Mouse (Mus musculus) liver, adult 2 months (tissue): ENCODE data around the gene Nadsyn1. TPM values are rescaled to one million over a fixed set of nuclear protein-coding genes. Genes with fewer than 3 reads are reported as not detected.

ENCODE experiments used
- DNase-seq: peaks from one replicate; pipeline ENCODE4 v3.0.0-alpha.2; 2011; ENCODE audit warnings: low read depth, low spot score; ENCODE audit errors: extremely low read depth
- H3K27ac ChIP-seq: fragments of 200-500 bp; replicated peaks from 2 replicates; pipeline ENCODE4 v1.5.1; 2012; ENCODE audit warnings: low read depth, mild to moderate bottlenecking, control low read depth, inconsistent platforms, low read length; ENCODE audit not compliant: insufficient read depth
- H3K27me3 ChIP-seq: fragments of 200-500 bp; 2 replicates; pipeline ENCODE4 v1.6.1; 2012; ENCODE audit warnings: mild to moderate bottlenecking, moderate library complexity, low read length, inconsistent platforms; ENCODE audit not compliant: control insufficient read depth, insufficient read depth
- H3K36me3 ChIP-seq: fragments of 200-500 bp; 2 replicates; pipeline ENCODE4 v1.6.1; 2012; ENCODE audit warnings: low read length, inconsistent platforms; ENCODE audit not compliant: control insufficient read depth, insufficient read depth
- H3K4me1 ChIP-seq: fragments of 200-500 bp; 2 replicates; pipeline ENCODE4 v1.6.1; 2011; ENCODE audit warnings: low read length; ENCODE audit not compliant: control insufficient read depth, insufficient read depth
- H3K4me3 ChIP-seq: fragments of 200-500 bp; 2 replicates; pipeline ENCODE4 v1.5.1; 2011; ENCODE audit warnings: low read depth, mild to moderate bottlenecking, control low read depth, low read length, moderate library complexity; ENCODE audit not compliant: insufficient read depth
- H3K79me2 ChIP-seq: fragments of 200-500 bp; 2 replicates; pipeline ENCODE4 v1.6.1; 2012; ENCODE audit warnings: inconsistent platforms, mild to moderate bottlenecking, low read length, moderate library complexity; ENCODE audit not compliant: control insufficient read depth, insufficient read depth
- H3K9ac ChIP-seq: fragments of 200-500 bp; 2 replicates; pipeline ENCODE4 v1.6.1; 2012; ENCODE audit warnings: low read depth, mild to moderate bottlenecking, control low read depth, inconsistent platforms, low read length
- CTCF ChIP-seq: fragments of 200-500 bp; IDR thresholded peaks from 2 replicates; pipeline ENCODE4 v1.5.1; 2011; ENCODE audit warnings: low read depth, low read length, control low read depth
- POLR2A ChIP-seq: fragments of 200-500 bp; IDR thresholded peaks from 2 replicates; pipeline ENCODE4 v1.6.1; 2011; ENCODE audit warnings: low read length, control low read depth; ENCODE audit not compliant: insufficient read depth; ENCODE audit errors: extremely low read depth
- WGBS: fragments of 180-500 bp; shearing (Covaris S2); methylation state at CpG from one replicate; pipeline ENCODE4 v1.1.7; 2018; 5-methylcytosine and 5-hydroxymethylcytosine counted together
- polyA plus RNA-seq: library from polyadenylated mRNA; depleted of rRNA; stranded (reverse); fragments of >200 nt; gene quantifications from 2 replicates; pipeline ENCODE4 v1.2.3, GENCODE M21; 2012
- total RNA-seq: library from RNA; depleted of rRNA; stranded (reverse); fragments of >200 nt; gene quantifications from 2 replicates; pipeline ENCODE4 v1.2.3, GENCODE M21; 2014

The Nadsyn1 gene
- total and polyA plus RNA-seq, 2 experiments = 22.5 to 25.7 TPM

DNA sequence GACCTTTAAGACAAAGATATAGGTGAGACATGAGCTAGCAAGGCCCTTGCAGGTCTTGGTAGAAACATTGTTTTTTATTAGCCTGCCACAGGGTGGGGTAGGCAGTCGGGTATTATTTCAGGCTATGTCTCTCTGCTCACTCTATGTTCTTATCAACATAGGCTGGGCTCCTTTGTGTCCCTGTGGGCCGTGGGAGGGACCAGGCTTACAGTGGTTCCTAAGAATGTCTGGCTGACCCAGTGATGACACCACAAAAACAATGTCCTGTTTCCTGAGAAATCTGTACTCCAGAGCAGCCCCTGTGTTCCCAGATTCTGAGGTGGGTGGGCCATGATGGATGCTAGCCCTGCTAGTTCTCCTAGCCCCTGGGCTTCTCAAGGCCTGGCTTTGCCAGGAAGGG lies 45.3 kb downstream of the Nadsyn1 start:
- no peak for DNase-seq
- no peak overlapping the region for H3K4me3 ChIP-seq
- H3K27me3 ChIP-seq = no peaks in the 10 kb centered on the region
- H3K79me2 ChIP-seq = no peaks in the 10 kb centered on the region
- no peak overlapping the region for H3K27ac ChIP-seq
- H3K4me1 ChIP-seq = peaks cover 16% of the 10 kb centered on the region
- TF ChIP-seq POLR2A = no peak
- H3K36me3 ChIP-seq = no peaks in the 10 kb centered on the region
- H3K9ac ChIP-seq = no peak overlapping the region
- WGBS = 55% methylated on average over 2 of the region's 2 CpGs

DNA sequence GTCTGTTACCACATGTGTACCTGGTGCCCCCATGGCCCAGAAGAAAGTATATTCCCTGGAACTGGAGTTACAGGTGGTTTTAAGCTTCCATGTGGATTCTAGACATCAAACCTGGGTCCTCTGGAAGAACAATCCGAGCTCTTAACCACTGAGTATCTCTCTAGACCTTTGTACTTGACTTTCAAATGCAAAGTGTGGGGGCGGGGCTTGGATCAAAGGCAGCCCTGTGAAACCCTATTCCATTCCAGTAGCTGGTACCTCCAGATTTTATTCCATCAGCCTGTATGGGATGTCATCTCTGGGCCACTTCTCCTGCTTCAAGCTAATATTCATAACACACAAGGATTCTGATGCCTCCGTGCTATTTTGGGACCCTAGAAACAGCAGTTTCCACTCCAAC lies 46.5 kb downstream of the Nadsyn1 start:
- Histone ChIP-seq H3K9ac (no peak overlapping the region), H3K79me2 (no peaks in the 10 kb centered on the region), H3K36me3 (no peaks in the 10 kb centered on the region), H3K27me3 (no peaks in the 10 kb centered on the region), H3K4me3 (no peak overlapping the region), H3K4me1 (peaks cover 16% of the 10 kb centered on the region), H3K27ac (no peak overlapping the region)
- no peak for TF ChIP-seq CTCF
- no peak for TF ChIP-seq POLR2A
- 27% methylated on average over 3 of the region's 3 CpGs for WGBS
- peak; percentile 56 for DNase-seq

DNA sequence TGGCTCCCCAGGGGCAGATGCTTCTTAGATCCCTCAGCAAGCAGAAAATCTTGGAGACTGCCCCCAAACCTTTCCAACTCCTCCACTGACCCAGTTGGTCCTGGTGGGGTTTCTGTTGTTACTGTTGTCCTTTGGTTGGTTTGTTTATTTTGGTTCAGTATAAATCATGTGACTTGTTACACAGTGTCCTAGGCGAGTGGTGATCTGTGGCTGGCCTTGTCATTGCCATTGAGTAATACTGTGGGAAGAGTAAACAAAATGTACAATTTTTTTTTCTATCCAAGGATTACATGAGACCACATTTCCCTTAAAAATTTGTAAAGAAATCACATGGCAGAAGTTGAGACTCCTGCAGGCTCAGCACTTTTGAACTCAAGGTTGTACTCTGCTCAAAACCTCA lies 53.2 kb downstream of the Nadsyn1 start:
- DNase-seq = peak; percentile 92
- peaks cover 19% of the 10 kb centered on the region for H3K4me1 ChIP-seq

DNA sequence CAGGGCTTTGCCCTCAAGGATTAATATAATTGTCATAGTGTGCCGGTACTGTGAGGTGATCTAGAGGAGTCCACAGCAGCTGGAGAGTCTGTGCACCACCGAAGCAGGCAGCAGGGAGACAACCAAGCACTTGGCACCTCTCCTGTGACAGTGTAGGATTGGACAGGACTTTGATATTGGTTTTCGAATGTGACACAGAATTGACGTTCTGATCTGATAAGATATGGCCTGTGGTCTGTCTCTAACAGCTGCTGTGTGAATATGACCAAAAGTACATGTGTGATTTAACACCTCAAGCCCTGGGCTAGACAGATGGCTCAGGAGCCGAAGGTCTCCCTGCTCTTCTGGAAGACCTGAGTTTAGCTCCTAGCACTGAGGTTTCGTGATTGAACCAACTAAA lies 54.4 kb downstream of the Nadsyn1 start:
- Histone ChIP-seq H3K4me1 (peaks cover 19% of the 10 kb centered on the region), H3K27me3 (no peaks in the 10 kb centered on the region), H3K36me3 (no peaks in the 10 kb centered on the region), H3K9ac (no peak overlapping the region), H3K79me2 (no peaks in the 10 kb centered on the region), H3K4me3 (no peak overlapping the region), H3K27ac (peak overlapping the region; percentile 24)
- no peak for TF ChIP-seq CTCF
- peak; percentile 90 for DNase-seq
- 17% methylated on average over 6 of the region's 6 CpGs for WGBS

More for the DNA sequence above, 53.2 kb downstream of the Nadsyn1 start:
- Histone ChIP-seq H3K4me3 (no peak overlapping the region), H3K79me2 (no peaks in the 10 kb centered on the region), H3K9ac (no peak overlapping the region), H3K36me3 (no peaks in the 10 kb centered on the region), H3K27me3 (no peaks in the 10 kb centered on the region), H3K27ac (peak overlapping the region; percentile 57)
- WGBS = 11% methylated on average over 1 of the region's 1 CpGs
- TF ChIP-seq POLR2A (no peak), CTCF (no peak)

DNA sequence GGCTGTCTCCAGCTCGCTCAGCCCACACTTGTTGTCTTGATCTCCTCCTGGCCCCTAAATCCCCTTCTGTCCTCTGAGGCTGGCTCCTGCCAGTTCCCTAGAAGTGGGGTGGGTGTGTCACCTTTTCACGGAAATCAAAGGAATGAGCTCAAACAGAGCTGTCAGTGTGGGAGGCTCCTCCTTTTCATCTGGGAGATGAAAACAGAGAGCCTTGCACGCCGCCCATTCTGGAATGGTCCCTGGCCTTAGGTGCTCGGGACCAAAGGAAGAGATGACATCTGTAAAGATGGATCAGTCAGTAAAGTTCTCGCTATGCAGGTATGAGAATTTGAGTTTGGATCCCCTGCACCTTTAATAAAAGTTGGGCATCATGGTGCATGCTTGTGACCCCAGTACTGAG lies 55.8 kb downstream of the Nadsyn1 start, which contains the start of gene Mrgprg:
TSS of gene Mrgprg (minus strand) at position 101 of the 400 bp plus-strand sequence.
- Histone ChIP-seq H3K4me3 (no peak within 1 kb of the TSS), H3K27me3 (no peaks in the 10 kb centered on the region), H3K36me3 (no peaks in the 10 kb centered on the region), H3K9ac (no peak within 1 kb of the TSS), H3K27ac (no peak within 1 kb of the TSS), H3K4me1 (peaks cover 19% of the 10 kb centered on the region), H3K79me2 (no peaks in the 10 kb centered on the region)
- WGBS = 78% methylated on average over 6 of the region's 6 CpGs
- no peak for TF ChIP-seq CTCF
- TF ChIP-seq POLR2A = no peak
- DNase-seq = no peak

DNA sequence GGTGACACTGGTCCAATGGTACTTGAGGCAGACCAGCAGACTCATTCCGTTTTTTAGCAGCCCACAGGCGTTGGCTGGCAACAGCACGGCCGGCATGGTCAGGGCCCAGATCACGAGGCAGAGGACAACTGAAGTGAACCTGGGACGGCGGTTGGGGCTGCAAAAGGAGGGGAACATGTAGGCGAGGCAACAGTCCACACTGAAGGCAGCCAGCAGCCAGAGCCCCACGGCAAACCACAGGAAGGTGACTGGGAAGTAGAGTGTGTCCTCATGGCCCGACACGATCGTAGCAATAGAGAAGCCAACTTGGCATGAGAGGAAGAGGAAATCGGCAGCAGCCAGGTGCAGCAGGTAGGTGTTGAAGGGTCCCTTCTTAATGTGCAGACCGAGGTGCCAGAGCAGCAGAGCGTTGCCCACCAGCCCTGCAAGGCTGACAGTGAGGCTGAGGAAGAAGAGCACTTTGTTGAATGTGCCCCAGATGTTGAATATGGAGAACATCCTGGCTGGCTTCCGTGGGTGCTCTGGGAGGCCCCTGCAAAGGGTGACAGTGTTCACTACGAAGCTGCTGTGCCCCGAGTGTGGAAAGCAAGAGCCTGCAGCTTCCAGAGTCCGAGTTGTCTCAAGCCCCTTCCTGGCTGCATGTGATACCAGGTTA lies 57.6 kb downstream of the Nadsyn1 start:
- Histone ChIP-seq H3K4me3 (no peak overlapping the region), H3K4me1 (peaks cover 16% of the 10 kb centered on the region), H3K36me3 (no peaks in the 10 kb centered on the region), H3K27ac (no peak overlapping the region), H3K79me2 (no peaks in the 10 kb centered on the region), H3K9ac (no peak overlapping the region), H3K27me3 (no peaks in the 10 kb centered on the region)
- 75% methylated on average over 19 of the region's 19 CpGs for WGBS
- no peak for TF ChIP-seq CTCF
- TF ChIP-seq POLR2A = no peak
- DNase-seq = no peak
